Mouse (Mus musculus) CH12.LX (cell line): Measurements from ENCODE around the gene Defb6. TPM values are rescaled to one million over a fixed set of nuclear protein-coding genes. Genes with fewer than 3 reads are reported as not detected.

Experiments
- polyA plus RNA-seq: library from polyadenylated mRNA; unstranded; fragments of >175 nt; gene quantifications from 2 replicates; pipeline ENCODE4 v1.2.1, GENCODE M21; 2012; ENCODE audit warnings: low read depth; ENCODE audit not compliant: insufficient read length
- total RNA-seq, 2 experiments: library from RNA; depleted of rRNA; stranded (reverse); fragments of 300-350 nt in 1 of 2; fragments of >200 nt in 1 of 2; gene quantifications; 2 replicates each; pipeline ENCODE4 v1.2.3; 2012 to 2014

Gene Defb6
- total and polyA plus RNA-seq, 3 experiments = not detected

Other genes starting within 250 kb of the Defb6 start
- not detected in 2 replicates for gene Defb40, start 247.2 kb upstream of the Defb6 start, total RNA-seq (2012; rRNA removed)
- gene Defb40, start 247.2 kb upstream of the Defb6 start, total RNA-seq (2014; rRNA removed) = not detected in 2 replicates
- gene Defb40, start 247.2 kb upstream of the Defb6 start, polyA plus RNA-seq = not detected in 2 replicates
- not detected in 2 replicates for gene Defb37, start 234.4 kb upstream of the Defb6 start, total RNA-seq (2012; rRNA removed)
- not detected in 2 replicates for gene Defb37, start 234.4 kb upstream of the Defb6 start, total RNA-seq (2014; rRNA removed)
- not detected in 2 replicates for gene Defb37, start 234.4 kb upstream of the Defb6 start, polyA plus RNA-seq
- gene Defb38, start 198.9 kb upstream of the Defb6 start, total RNA-seq (2012; rRNA removed) = not detected in 2 replicates
- not detected in 2 replicates for gene Defb38, start 198.9 kb upstream of the Defb6 start, total RNA-seq (2014; rRNA removed)
- not detected in 2 replicates for gene Defb38, start 198.9 kb upstream of the Defb6 start, polyA plus RNA-seq
- not detected in 2 replicates for gene Defb39, start 160.7 kb upstream of the Defb6 start, total RNA-seq (2012; rRNA removed)
- gene Defb39, start 160.7 kb upstream of the Defb6 start, total RNA-seq (2014; rRNA removed) = not detected in 2 replicates
- not detected in 2 replicates for gene Defb39, start 160.7 kb upstream of the Defb6 start, polyA plus RNA-seq
- gene Defb12, start 110.6 kb upstream of the Defb6 start, total RNA-seq (2012; rRNA removed) = not detected in 2 replicates
- not detected in 2 replicates for gene Defb12, start 110.6 kb upstream of the Defb6 start, total RNA-seq (2014; rRNA removed)
- not detected in 2 replicates for gene Defb12, start 110.6 kb upstream of the Defb6 start, polyA plus RNA-seq
- not detected in 2 replicates for gene Defb34, start 101.7 kb upstream of the Defb6 start, total RNA-seq (2012; rRNA removed)
- not detected in 2 replicates for gene Defb34, start 101.7 kb upstream of the Defb6 start, total RNA-seq (2014; rRNA removed)
- not detected in 2 replicates for gene Defb34, start 101.7 kb upstream of the Defb6 start, polyA plus RNA-seq
- gene Gm45826, start 84.7 kb upstream of the Defb6 start, total RNA-seq (2012; rRNA removed) = not detected in 2 replicates
- gene Gm45826, start 84.7 kb upstream of the Defb6 start, total RNA-seq (2014; rRNA removed) = not detected in 2 replicates
- not detected in 2 replicates for gene Gm45826, start 84.7 kb upstream of the Defb6 start, polyA plus RNA-seq
- gene Defb14, start 31.1 kb upstream of the Defb6 start, total RNA-seq (2012; rRNA removed) = not detected in 2 replicates
- not detected in 2 replicates for gene Defb14, start 31.1 kb upstream of the Defb6 start, total RNA-seq (2014; rRNA removed)
- gene Defb14, start 31.1 kb upstream of the Defb6 start, polyA plus RNA-seq = not detected in 2 replicates
- not detected in 2 replicates for gene Defb4, start 26.8 kb upstream of the Defb6 start, total RNA-seq (2012; rRNA removed)
- gene Defb4, start 26.8 kb upstream of the Defb6 start, total RNA-seq (2014; rRNA removed) = not detected in 2 replicates
- not detected in 2 replicates for gene Defb4, start 26.8 kb upstream of the Defb6 start, polyA plus RNA-seq
- gene Defb46, start 14.4 kb downstream of the Defb6 start, total RNA-seq (2012; rRNA removed) = not detected in 2 replicates
- not detected in 2 replicates for gene Defb46, start 14.4 kb downstream of the Defb6 start, total RNA-seq (2014; rRNA removed)
- gene Defb46, start 14.4 kb downstream of the Defb6 start, polyA plus RNA-seq = not detected in 2 replicates
- not detected in 2 replicates for gene Defb5, start 22.1 kb downstream of the Defb6 start, total RNA-seq (2012; rRNA removed)
- not detected in 2 replicates for gene Defb5, start 22.1 kb downstream of the Defb6 start, total RNA-seq (2014; rRNA removed)
- gene Defb5, start 22.1 kb downstream of the Defb6 start, polyA plus RNA-seq = not detected in 2 replicates
- gene Defb3, start 67.9 kb downstream of the Defb6 start, total RNA-seq (2012; rRNA removed) = not detected in 2 replicates
- gene Defb3, start 67.9 kb downstream of the Defb6 start, total RNA-seq (2014; rRNA removed) = not detected in 2 replicates
- gene Defb3, start 67.9 kb downstream of the Defb6 start, polyA plus RNA-seq = not detected in 2 replicates
- gene Defb8, start 222.1 kb downstream of the Defb6 start, total RNA-seq (2012; rRNA removed) = not detected in 2 replicates
- gene Defb8, start 222.1 kb downstream of the Defb6 start, total RNA-seq (2014; rRNA removed) = not detected in 2 replicates
- gene Defb8, start 222.1 kb downstream of the Defb6 start, polyA plus RNA-seq = not detected in 2 replicates